In genomic region chr2:127961802-127962433, GRCm38 (mm10) we compare ENCODE assay signal across 8 mouse cellular contexts.
A peak's percentile ranks its signal among the peaks of the same experiment; 100 is the strongest.
DNase-seq lines count a peak whose midpoint lies in the region; ATAC-seq lines count a peak whose summit lies in the region.

No protein-coding gene starts in this region.

- H3K27me3 ChIP-seq in forebrain, embryonic 15.5 days = no peaks in the 10 kb centered on the region

- ATAC-seq in forebrain, embryonic 15.5 days (replicated peaks) = no peak

- H3K9me3 ChIP-seq in forebrain, embryonic 15.5 days = no peaks in the 10 kb centered on the region

- peaks cover 8% of the 10 kb centered on the region for H3K4me1 ChIP-seq in forebrain, embryonic 15.5 days

- H3K27ac ChIP-seq in forebrain, embryonic 15.5 days (replicated peaks) = no peak overlapping the region

- no peak overlapping the region for H3K9ac ChIP-seq in forebrain, embryonic 15.5 days (replicated peaks)

- no peak overlapping the region for H3K4me3 ChIP-seq in forebrain, embryonic 15.5 days

- H3K36me3 ChIP-seq in forebrain, embryonic 15.5 days = no peaks in the 10 kb centered on the region

- DNase-seq in NIH3T3 (ENCODE audit: low read depth) = peak; percentile 22
- DNase-seq in cerebellum, postnatal 10 days = peak; percentile 51 to 61
- peak; percentile 77 to 80 for DNase-seq in heart, postnatal 10 days
- DNase-seq in left cerebral cortex, postnatal 14 days (ENCODE audit: low spot score in 2 of 2) = peak; percentile 64 to 88
- peak; percentile 56 for DNase-seq in right cerebral cortex, postnatal 25 days
- DNase-seq in B cell, adult 2 months = no peak
- no peak for DNase-seq in thymus, postnatal 4 days

- no peak overlapping the region for H3K4me2 ChIP-seq in forebrain, embryonic 15.5 days (replicated peaks)

- intact Hi-C loops in heart, postnatal 10 days (cut with DNase I) = no loop called here
- intact Hi-C loops in left cerebral cortex, postnatal 14 days (cut with DNase I) = no loop called here

- WGBS in forebrain, embryonic 15.5 days = 41% methylated on average over 4 of the region's 4 CpGs

Comparison
In these comparisons a context has a peak if more than half of its experiments do, and no peak if none do; other contexts are left out.
1. DNase-seq: peak in NIH3T3 (single experiment), cerebellum, postnatal 10 days (2 of 2), heart, postnatal 10 days (2 of 2), left cerebral cortex, postnatal 14 days (2 of 2) and right cerebral cortex, postnatal 25 days (single experiment); none in B cell, adult 2 months (0 of 2) and thymus, postnatal 4 days (single experiment).